Mouse (Mus musculus) ES-Bruce4 (cell line): Measurements from ENCODE around the gene Gm7102. TPM values are rescaled to one million over a fixed set of nuclear protein-coding genes. Genes with fewer than 3 reads are reported as not detected.
A peak's percentile ranks its signal among the peaks of the same experiment; 100 is the strongest.

Experiments
- H3K27ac ChIP-seq: 2 replicates; pipeline ENCODE4 v1.5.1; 2012; ENCODE audit warnings: low read length, inconsistent platforms; ENCODE audit not compliant: insufficient read depth
- H3K27me3 ChIP-seq: 2 replicates; pipeline ENCODE4 v1.6.1; 2012; ENCODE audit warnings: mild to moderate bottlenecking, low read length, inconsistent platforms; ENCODE audit not compliant: control insufficient read depth, poor library complexity, insufficient read depth, severe bottlenecking
- H3K36me3 ChIP-seq: 2 replicates; pipeline ENCODE4 v1.6.1; 2012; ENCODE audit warnings: inconsistent platforms, mild to moderate bottlenecking, low read length, moderate library complexity; ENCODE audit not compliant: control insufficient read depth, poor library complexity, insufficient read depth, severe bottlenecking
- H3K4me1 ChIP-seq: one replicate; pipeline ENCODE4 v1.8.1; 2011; ENCODE audit warnings: low read length; ENCODE audit not compliant: control insufficient read depth, insufficient read depth
- H3K4me3 ChIP-seq: 2 replicates; pipeline ENCODE4 v1.5.1; 2011; ENCODE audit warnings: low read depth, mild to moderate bottlenecking, low read length
- H3K9ac ChIP-seq: 2 replicates; pipeline ENCODE4 v1.6.1; 2012; ENCODE audit warnings: low read depth, mild to moderate bottlenecking, inconsistent platforms; ENCODE audit not compliant: poor library complexity, severe bottlenecking
- H3K9me3 ChIP-seq: replicated peaks from 2 replicates; pipeline ENCODE4 v1.6.1; 2012; ENCODE audit warnings: mild to moderate bottlenecking, low read length, inconsistent platforms; ENCODE audit not compliant: control insufficient read depth, poor library complexity, insufficient read depth, severe bottlenecking
- CTCF ChIP-seq: IDR thresholded peaks from one replicate; pipeline ENCODE4 v1.8.1; 2011; ENCODE audit warnings: low read depth, low read length
- EP300 ChIP-seq: IDR thresholded peaks from 2 replicates; pipeline ENCODE4 v1.6.1; 2011; ENCODE audit warnings: low read depth, low read length; ENCODE audit not compliant: insufficient read depth
- POLR2A ChIP-seq: IDR thresholded peaks from one replicate; pipeline ENCODE4 v1.8.1; 2011; ENCODE audit warnings: low read length; ENCODE audit not compliant: insufficient read depth
- polyA plus RNA-seq: library from polyadenylated mRNA; stranded (reverse); fragments of >200 nt; gene quantifications from 2 replicates; pipeline ENCODE4 v1.2.4, GENCODE M21; 2011; ENCODE audit warnings: low read depth; ENCODE audit not compliant: missing spikeins, insufficient read depth, insufficient read length

Gm7102 gene
- polyA plus RNA-seq, 1 experiment, result not detected

DNA sequence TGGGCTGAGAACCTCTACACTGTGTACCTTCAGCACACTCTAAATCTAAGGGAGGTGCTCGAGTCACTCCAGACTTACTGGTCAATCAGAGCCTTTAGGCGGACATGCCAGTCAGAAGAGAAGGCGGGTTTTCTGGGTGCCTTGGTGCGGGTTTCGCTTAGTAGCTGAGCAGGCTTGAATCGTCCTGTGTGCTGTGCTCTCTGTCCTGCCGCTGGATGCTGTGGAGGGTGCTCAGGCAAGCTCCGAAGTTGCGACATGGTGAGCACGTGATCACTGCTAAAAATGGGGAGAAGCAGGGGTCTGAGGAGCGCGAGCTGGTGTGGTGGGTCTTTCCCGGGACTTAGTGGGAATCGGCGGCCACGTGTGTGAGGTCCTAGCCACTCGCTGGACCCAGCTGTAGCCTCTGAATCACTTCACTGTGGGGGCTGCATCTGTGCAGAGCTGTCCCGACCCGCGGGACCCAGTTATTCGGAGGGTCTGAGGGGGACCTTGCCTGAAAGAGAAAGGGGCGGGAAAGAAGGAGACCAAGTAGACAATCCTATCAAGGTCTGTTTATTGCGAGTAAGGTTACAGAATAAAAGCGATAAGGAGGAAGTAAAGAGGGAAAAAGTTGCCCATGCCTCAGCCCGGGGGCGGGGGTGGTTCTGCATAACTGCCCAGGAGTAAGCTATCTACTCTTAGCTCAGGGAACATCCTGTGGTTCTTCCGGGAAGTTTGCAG lies 24.2 kb downstream of the Gm7102 start:
- H3K27ac ChIP-seq, result no peak overlapping the region
- H3K36me3 ChIP-seq, result no peaks in the 10 kb centered on the region
- H3K9ac ChIP-seq, result peak overlapping the region; percentile 44
- peak overlapping the region; percentile 71 for H3K4me3 ChIP-seq
- TF ChIP-seq CTCF, result no peak
- no peak for TF ChIP-seq EP300
- TF ChIP-seq POLR2A, result no peak
- H3K27me3 ChIP-seq, result no peaks in the 10 kb centered on the region; the same call in 1 of the 2 replicates
- peaks cover 19% of the 10 kb centered on the region for H3K9me3 ChIP-seq
- H3K4me1 ChIP-seq, result no peaks in the 10 kb centered on the region

DNA sequence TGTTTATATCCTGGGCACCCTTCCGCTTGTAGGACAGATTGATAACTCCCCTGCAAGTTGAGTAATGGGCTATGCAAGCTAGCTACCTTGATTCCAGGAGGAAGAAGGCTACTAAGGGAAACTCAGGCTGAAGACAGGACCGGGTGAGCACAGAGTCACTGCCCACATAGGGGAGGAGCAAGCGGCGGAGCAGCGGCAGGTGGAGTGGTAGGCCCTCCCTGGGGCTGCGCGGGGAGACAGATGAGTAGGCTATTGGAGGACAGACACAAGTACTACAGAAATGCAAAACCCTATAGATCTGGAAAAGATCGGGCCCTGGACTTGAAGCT lies 24.8 kb downstream of the Gm7102 start:
- H3K27ac ChIP-seq, result no peak overlapping the region
- TF ChIP-seq CTCF (no peak), EP300 (no peak), POLR2A (no peak)
- peak overlapping the region; percentile 44 for H3K9ac ChIP-seq

DNA sequence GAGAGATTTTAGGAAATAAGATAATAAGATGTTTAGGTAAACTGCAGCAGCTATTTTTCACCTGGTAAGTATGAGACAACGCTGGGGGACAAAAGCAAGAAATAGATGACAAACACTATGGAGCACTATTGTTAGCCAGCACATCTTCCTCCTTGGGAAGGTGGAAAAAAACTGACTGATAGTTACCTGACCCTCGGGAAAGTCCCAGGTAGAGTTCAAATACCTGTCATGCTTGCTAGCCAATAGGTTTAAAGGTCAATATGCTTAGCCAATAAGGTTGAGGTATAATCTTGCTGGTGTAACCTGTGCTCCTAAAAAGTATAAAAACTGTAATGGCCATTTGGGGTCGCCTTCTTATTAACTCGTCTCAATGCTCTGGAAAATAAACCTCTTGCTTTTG lies 34.8 kb downstream of the Gm7102 start:
- TF ChIP-seq CTCF (no peak), POLR2A (no peak), EP300 (no peak)
- H3K9ac ChIP-seq, result peak overlapping the region; percentile 27
- no peaks in the 10 kb centered on the region for H3K36me3 ChIP-seq
- no peaks in the 10 kb centered on the region for H3K9me3 ChIP-seq
- no peaks in the 10 kb centered on the region; the same call in 1 of the 2 replicates for H3K27me3 ChIP-seq
- H3K27ac ChIP-seq, result 0 out of 2 replicates have a peak overlapping the region, but pooled peaks have one; percentile 49
- peak overlapping the region; percentile 87 for H3K4me3 ChIP-seq
- H3K4me1 ChIP-seq, result no peaks in the 10 kb centered on the region

More for the DNA sequence above, 24.8 kb downstream of the Gm7102 start:
- Histone ChIP-seq H3K27me3 (no peaks in the 10 kb centered on the region; the same call in 1 of the 2 replicates), H3K36me3 (no peaks in the 10 kb centered on the region), H3K4me1 (no peaks in the 10 kb centered on the region), H3K9me3 (peaks cover 17% of the 10 kb centered on the region), H3K4me3 (peak overlapping the region; percentile 71)

DNA sequence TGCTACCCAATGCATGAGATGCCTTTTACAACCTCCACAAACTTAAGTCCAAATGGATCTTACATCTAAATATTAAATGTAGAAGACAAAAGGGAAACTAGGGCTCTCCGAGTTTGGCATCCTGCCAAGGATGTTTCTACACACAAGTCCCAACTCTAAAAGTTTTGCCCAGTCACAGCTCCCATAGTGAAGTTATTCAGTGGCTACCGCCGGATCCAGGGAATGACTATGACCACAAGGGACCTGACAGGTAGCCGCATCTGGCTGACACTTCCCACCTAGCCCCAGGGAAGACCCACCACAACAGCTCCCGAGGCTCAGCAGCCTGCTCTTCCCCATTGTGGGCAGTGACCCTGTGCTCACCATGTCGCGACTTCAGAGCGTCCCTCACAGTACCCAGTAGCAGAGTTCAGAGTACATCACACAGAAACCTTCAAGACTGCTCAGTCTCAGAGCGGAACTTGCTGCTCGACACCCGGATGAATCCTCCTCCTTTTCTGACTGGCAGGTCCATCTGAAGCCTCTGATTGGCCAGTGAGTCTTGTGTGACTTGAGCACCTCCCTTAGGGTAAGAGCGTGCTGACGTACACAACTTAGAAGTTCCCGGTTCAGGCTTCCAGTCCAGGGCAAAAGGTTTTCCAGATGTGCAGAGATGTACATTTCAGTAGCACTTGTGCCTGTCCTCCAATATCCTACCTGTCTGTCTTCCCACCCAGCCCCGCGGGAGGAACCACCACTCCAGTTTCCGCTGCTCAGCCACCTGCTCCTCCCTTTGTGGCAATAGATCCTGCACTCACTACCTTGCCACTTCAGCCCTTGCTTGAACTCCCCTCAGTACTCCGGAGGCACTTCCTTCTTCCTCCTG lies 35.5 kb downstream of the Gm7102 start, which contains the start of gene Zfp950:
TSS of gene Zfp950 (minus strand) at position 499 of the 865 bp plus-strand sequence.
- Histone ChIP-seq H3K27me3 (no peaks in the 10 kb centered on the region), H3K4me1 (no peaks in the 10 kb centered on the region), H3K36me3 (no peaks in the 10 kb centered on the region), H3K27ac (peak within 1 kb of the TSS; percentile 49), H3K9me3 (no peaks in the 10 kb centered on the region), H3K4me3 (peak within 1 kb of the TSS; percentile 87), H3K9ac (peak within 1 kb of the TSS; percentile 27)
- TF ChIP-seq CTCF (no peak), EP300 (no peak), POLR2A (no peak)

DNA sequence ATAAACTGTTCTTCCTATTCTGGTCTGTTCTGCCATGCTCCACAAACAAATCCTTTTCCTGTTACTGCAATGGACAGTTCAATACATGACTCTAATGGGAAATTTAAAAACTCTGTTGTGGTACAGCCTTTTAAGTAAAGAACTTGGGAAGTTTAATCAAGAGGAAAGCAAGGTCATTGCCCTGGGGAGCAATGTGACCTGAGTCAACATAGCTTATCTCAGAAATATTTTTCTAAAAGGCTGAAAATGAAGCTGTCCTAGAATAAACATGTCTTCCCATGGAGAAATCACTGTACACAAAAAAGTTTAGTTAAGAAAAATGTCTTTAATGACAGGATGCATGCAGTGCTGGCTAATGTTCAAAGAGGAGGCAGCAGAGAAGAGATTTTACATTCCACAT lies 37.5 kb downstream of the Gm7102 start:
- H3K4me3 ChIP-seq, result no peak overlapping the region
- H3K27ac ChIP-seq, result no peak overlapping the region
- no peaks in the 10 kb centered on the region for H3K27me3 ChIP-seq
- H3K9ac ChIP-seq, result no peak overlapping the region
- TF ChIP-seq EP300, result no peak
- no peak for TF ChIP-seq CTCF
- TF ChIP-seq POLR2A, result no peak
- H3K4me1 ChIP-seq, result no peaks in the 10 kb centered on the region
- no peaks in the 10 kb centered on the region for H3K36me3 ChIP-seq
- H3K9me3 ChIP-seq, result no peaks in the 10 kb centered on the region
